Mouse (Mus musculus): ENCODE measurements around the gene Taldo1. TPM values are rescaled to one million over a fixed set of nuclear protein-coding genes. Genes with fewer than 3 reads are reported as not detected.

The Taldo1 gene
- polyA plus RNA-seq, 1 experiment: 252 TPM

- Histone ChIP-seq H3K4me3 (ENCODE audit: insufficient read depth, poor library complexity, severe bottlenecking) (no peak overlapping the region), H3K79me3 (ENCODE audit: low read depth) (no peaks in the 10 kb centered on the region), H3K36me3 (ENCODE audit: control insufficient read depth, insufficient read depth) (no peaks in the 10 kb centered on the region), H3K27me3 (ENCODE audit: control insufficient read depth, insufficient read depth, insufficient read length) (peaks cover 4% of the 10 kb centered on the region), H3ac (ENCODE audit: control insufficient read depth, insufficient read length, low read depth) (no peak overlapping the region), H3K79me2 (ENCODE audit: control insufficient read depth, insufficient read depth) (no peaks in the 10 kb centered on the region)
- TF ChIP-seq FOSL1 (IDR thresholded peaks at IDR 0.05; ENCODE audit: insufficient read depth, low read length, poor library complexity, severe bottlenecking): no peak
- no peak for TF ChIP-seq MYOG (IDR thresholded peaks at IDR 0.05; ENCODE audit: control insufficient read depth, extremely low read depth, insufficient read length)
- TF ChIP-seq MYOD1 (IDR thresholded peaks at IDR 0.05; ENCODE audit: control insufficient read depth, insufficient read length, low read depth): no peak
- TF ChIP-seq CTCF (IDR thresholded peaks at IDR 0.05; ENCODE audit: control insufficient read depth, insufficient read depth, insufficient read length): no peak
- no peak for TF ChIP-seq MAX (IDR thresholded peaks at IDR 0.05)
- no peak for TF ChIP-seq CEBPB (IDR thresholded peaks at IDR 0.05; ENCODE audit: low read depth)
- TF ChIP-seq USF1 (IDR thresholded peaks at IDR 0.05; ENCODE audit: low read depth): no peak
Observed at GRCm38 (mm10) chr7:141364349-141365048, 27.5 kb upstream of the Taldo1 start.

- Histone ChIP-seq H3K36me3 (ENCODE audit: control insufficient read depth, insufficient read depth) (no peaks in the 10 kb centered on the region), H3K4me3 (ENCODE audit: insufficient read depth, poor library complexity, severe bottlenecking) (no peak overlapping the region), H3K27me3 (ENCODE audit: control insufficient read depth, insufficient read depth, insufficient read length) (peaks cover 4% of the 10 kb centered on the region), H3ac (ENCODE audit: control insufficient read depth, insufficient read length, low read depth) (no peak overlapping the region), H3K79me3 (ENCODE audit: low read depth) (no peaks in the 10 kb centered on the region), H3K79me2 (ENCODE audit: control insufficient read depth, insufficient read depth) (no peaks in the 10 kb centered on the region)
- TF ChIP-seq CEBPB (IDR thresholded peaks at IDR 0.05; ENCODE audit: low read depth): no peak
- TF ChIP-seq CTCF (IDR thresholded peaks at IDR 0.05; ENCODE audit: control insufficient read depth, insufficient read depth, insufficient read length): no peak
- TF ChIP-seq MYOG (IDR thresholded peaks at IDR 0.05; ENCODE audit: control insufficient read depth, extremely low read depth, insufficient read length): no peak
- no peak for TF ChIP-seq FOSL1 (IDR thresholded peaks at IDR 0.05; ENCODE audit: insufficient read depth, low read length, poor library complexity, severe bottlenecking)
- TF ChIP-seq MYOD1 (IDR thresholded peaks at IDR 0.05; ENCODE audit: control insufficient read depth, insufficient read length, low read depth): no peak
- TF ChIP-seq MAX (IDR thresholded peaks at IDR 0.05): no peak
- TF ChIP-seq USF1 (IDR thresholded peaks at IDR 0.05; ENCODE audit: low read depth): no peak
Observed at GRCm38 (mm10) chr7:141365049-141365445, 27.0 kb upstream of the Taldo1 start.

GRCm38 (mm10) chr7:141367358-141367757, 24.6 kb upstream of the Taldo1 start:
- H3ac ChIP-seq (ENCODE audit: control insufficient read depth, insufficient read length, low read depth): no peak overlapping the region
- H3K4me3 ChIP-seq (ENCODE audit: insufficient read depth, poor library complexity, severe bottlenecking): no peak overlapping the region
- H3K79me2 ChIP-seq (ENCODE audit: control insufficient read depth, insufficient read depth): no peaks in the 10 kb centered on the region
- TF ChIP-seq MAX (IDR thresholded peaks at IDR 0.05): no peak
- TF ChIP-seq CEBPB (IDR thresholded peaks at IDR 0.05; ENCODE audit: low read depth): no peak
- no peak for TF ChIP-seq USF1 (IDR thresholded peaks at IDR 0.05; ENCODE audit: low read depth)
- no peaks in the 10 kb centered on the region for H3K27me3 ChIP-seq (ENCODE audit: control insufficient read depth, insufficient read depth, insufficient read length)
- no peaks in the 10 kb centered on the region for H3K79me3 ChIP-seq (ENCODE audit: low read depth)
- no peaks in the 10 kb centered on the region for H3K36me3 ChIP-seq (ENCODE audit: control insufficient read depth, insufficient read depth)

GRCm38 (mm10) chr7:141369918-141370317, 22.1 kb upstream of the Taldo1 start:
- TF ChIP-seq CTCF (IDR thresholded peaks at IDR 0.05; ENCODE audit: control insufficient read depth, insufficient read depth, insufficient read length): no peak
- TF ChIP-seq MAX (IDR thresholded peaks at IDR 0.05): no peak
- TF ChIP-seq MYOD1 (IDR thresholded peaks at IDR 0.05; ENCODE audit: control insufficient read depth, insufficient read length, low read depth): no peak
- TF ChIP-seq MYOG (IDR thresholded peaks at IDR 0.05; ENCODE audit: control insufficient read depth, extremely low read depth, insufficient read length): no peak
- TF ChIP-seq FOSL1 (IDR thresholded peaks at IDR 0.05; ENCODE audit: insufficient read depth, low read length, poor library complexity, severe bottlenecking): no peak
- no peak for TF ChIP-seq USF1 (IDR thresholded peaks at IDR 0.05; ENCODE audit: low read depth)
- TF ChIP-seq CEBPB (IDR thresholded peaks at IDR 0.05; ENCODE audit: low read depth): no peak
- no peak overlapping the region for H3ac ChIP-seq (ENCODE audit: control insufficient read depth, insufficient read length, low read depth)

GRCm38 (mm10) chr7:141371942-141372595, 19.9 kb upstream of the Taldo1 start:
- Histone ChIP-seq H3ac (ENCODE audit: control insufficient read depth, insufficient read length, low read depth) (no peak overlapping the region), H3K4me3 (ENCODE audit: insufficient read depth, poor library complexity, severe bottlenecking) (no peak overlapping the region), H3K36me3 (ENCODE audit: control insufficient read depth, insufficient read depth) (no peaks in the 10 kb centered on the region), H3K79me3 (ENCODE audit: low read depth) (no peaks in the 10 kb centered on the region), H3K27me3 (ENCODE audit: control insufficient read depth, insufficient read depth, insufficient read length) (no peaks in the 10 kb centered on the region), H3K79me2 (ENCODE audit: control insufficient read depth, insufficient read depth) (no peaks in the 10 kb centered on the region)
- peak; percentile 67 for TF ChIP-seq MAX (IDR thresholded peaks at IDR 0.05)
- TF ChIP-seq USF1 (IDR thresholded peaks at IDR 0.05; ENCODE audit: low read depth): peak; percentile 5
- no peak for TF ChIP-seq CEBPB (IDR thresholded peaks at IDR 0.05; ENCODE audit: low read depth)
- peak; percentile 80 for TF ChIP-seq FOSL1 (IDR thresholded peaks at IDR 0.05; ENCODE audit: insufficient read depth, low read length, poor library complexity, severe bottlenecking)
- TF ChIP-seq MYOD1 (IDR thresholded peaks at IDR 0.05; ENCODE audit: control insufficient read depth, insufficient read length, low read depth): no peak
- no peak for TF ChIP-seq MYOG (IDR thresholded peaks at IDR 0.05; ENCODE audit: control insufficient read depth, extremely low read depth, insufficient read length)
- no peak for TF ChIP-seq CTCF (IDR thresholded peaks at IDR 0.05; ENCODE audit: control insufficient read depth, insufficient read depth, insufficient read length)

More at GRCm38 (mm10) chr7:141369918-141370317, 22.1 kb upstream of the Taldo1 start:
- Histone ChIP-seq H3K79me3 (ENCODE audit: low read depth) (no peaks in the 10 kb centered on the region), H3K27me3 (ENCODE audit: control insufficient read depth, insufficient read depth, insufficient read length) (no peaks in the 10 kb centered on the region), H3K4me3 (ENCODE audit: insufficient read depth, poor library complexity, severe bottlenecking) (no peak overlapping the region), H3K36me3 (ENCODE audit: control insufficient read depth, insufficient read depth) (no peaks in the 10 kb centered on the region), H3K79me2 (ENCODE audit: control insufficient read depth, insufficient read depth) (no peaks in the 10 kb centered on the region)
